Mouse (Mus musculus) CH12.LX (cell line): ENCODE data around the gene Eral1.

Experiments
- CHD1 ChIP-seq: IDR thresholded peaks from 2 replicates; pipeline ENCODE4 v1.6.1; 2012; ENCODE audit warnings: low read depth, low read length, improper control_type of control experiment, inconsistent platforms
- CTCF ChIP-seq, 2 experiments: IDR thresholded peaks in 1 of 2; conservative IDR thresholded peaks in 1 of 2; 2 replicates each; pipeline ENCODE4 v1.5.1; 2011 to 2012; ENCODE audit warnings: low read depth in 2 of 2, low read length in 2 of 2, improper control_type of control experiment in 1 of 2, inconsistent platforms in 1 of 2, mild to moderate bottlenecking in 1 of 2, moderate library complexity in 1 of 2
- KAT2A ChIP-seq: IDR thresholded peaks from 2 replicates; pipeline ENCODE4 v1.6.1; 2012; ENCODE audit warnings: low read length, improper control_type of control experiment, inconsistent platforms; ENCODE audit not compliant: insufficient replicate concordance
- NRF1 ChIP-seq: IDR thresholded peaks from 2 replicates; pipeline ENCODE4 v1.6.1; 2014; ENCODE audit warnings: low read depth, mild to moderate bottlenecking, inconsistent platforms, low read length, improper control_type of control experiment, moderate library complexity
- POLR2A ChIP-seq: IDR thresholded peaks from 2 replicates; pipeline ENCODE4 v1.6.1; 2011; ENCODE audit warnings: low read depth, mild to moderate bottlenecking, improper control_type of control experiment, low read length
- RCOR1 ChIP-seq: conservative IDR thresholded peaks from 2 replicates; pipeline ENCODE4 v1.6.1; 2012; ENCODE audit warnings: low read depth, mild to moderate bottlenecking, inconsistent platforms, low read length, improper control_type of control experiment
- SMC3 ChIP-seq: IDR thresholded peaks from 2 replicates; pipeline ENCODE4 v1.6.1; 2011; ENCODE audit warnings: low read depth, low read length, improper control_type of control experiment
- TCF12 ChIP-seq: IDR thresholded peaks from 2 replicates; pipeline ENCODE4 v1.6.1; 2014; ENCODE audit warnings: low read depth, mild to moderate bottlenecking, inconsistent platforms, low read length, improper control_type of control experiment
- ZKSCAN1 ChIP-seq: IDR thresholded peaks from 2 replicates; pipeline ENCODE4 v1.6.1; 2012; ENCODE audit warnings: low read depth, inconsistent platforms, low read length, improper control_type of control experiment, borderline replicate concordance

DNA sequence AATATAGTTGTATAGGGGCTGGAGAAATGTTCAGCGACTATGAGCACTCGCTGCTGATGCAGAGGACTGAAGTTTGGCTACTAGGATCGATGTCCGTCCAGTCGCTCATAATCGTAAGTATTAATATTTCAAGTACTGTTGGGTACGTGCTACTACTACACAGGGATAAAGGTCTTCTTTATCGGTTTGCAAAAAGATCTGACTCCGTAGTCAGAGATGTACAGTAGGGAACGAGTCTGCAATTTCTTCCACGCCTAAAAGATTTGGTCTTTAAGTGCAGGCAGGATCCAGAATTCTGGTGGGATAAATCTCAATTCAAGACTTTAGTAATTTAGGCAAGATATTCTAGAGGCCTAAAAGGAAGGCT lies 13.9 kb upstream of the Eral1 start:
- TF ChIP-seq POLR2A (no peak), CTCF (conservative IDR thresholded peaks at IDR 0.05 in 1 of 2, IDR thresholded peaks at IDR 0.05 in 1 of 2; ENCODE audit: low read depth in 2 of 2, low read length in 2 of 2) (no peak), KAT2A (no peak), RCOR1 (no peak), CHD1 (no peak), TCF12 (no peak), SMC3 (no peak), ZKSCAN1 (no peak), NRF1 (no peak)
